Mouse (Mus musculus) spleen, adult 2 months (tissue): Measurements from ENCODE around the gene Nyap1. TPM values are rescaled to one million over a fixed set of nuclear protein-coding genes. Genes with fewer than 3 reads are reported as not detected.

Experiments used
- DNase-seq, 2 experiments: peaks; one replicate each; pipeline versions ENCODE4 v3.0.0 to v3.0.0-alpha.2; 2012 to 2021; ENCODE audit warnings: low spot score in 2 of 2, low read depth in 1 of 2
- H3K27ac ChIP-seq: fragments of 200-500 bp; 2 replicates; pipeline ENCODE4 v1.5.1; 2012; ENCODE audit warnings: low read length, inconsistent platforms; ENCODE audit not compliant: insufficient read depth
- H3K27me3 ChIP-seq: fragments of 200-500 bp; 2 replicates; pipeline ENCODE4 v1.6.1; 2012; ENCODE audit warnings: mild to moderate bottlenecking, moderate library complexity, low read length, inconsistent platforms; ENCODE audit not compliant: control insufficient read depth, insufficient read depth
- H3K36me3 ChIP-seq: fragments of 200-500 bp; 2 replicates; pipeline ENCODE4 v1.6.1; 2012; ENCODE audit warnings: mild to moderate bottlenecking, low read length, inconsistent platforms; ENCODE audit not compliant: control insufficient read depth, insufficient read depth
- H3K4me1 ChIP-seq: fragments of 200-500 bp; 2 replicates; pipeline ENCODE4 v1.6.1; 2011; ENCODE audit warnings: inconsistent platforms; ENCODE audit not compliant: control insufficient read depth, insufficient read depth, insufficient read length
- H3K4me3 ChIP-seq: fragments of 200-500 bp; 2 replicates; pipeline ENCODE4 v1.5.1; 2011; ENCODE audit warnings: mild to moderate bottlenecking, inconsistent platforms; ENCODE audit not compliant: insufficient read depth, insufficient read length; ENCODE audit errors: extremely low read depth
- CTCF ChIP-seq: fragments of 200-500 bp; IDR thresholded peaks from 2 replicates; pipeline ENCODE4 v1.5.1; 2011; ENCODE audit warnings: mild to moderate bottlenecking, inconsistent platforms; ENCODE audit not compliant: insufficient read depth, insufficient read length, insufficient replicate concordance; ENCODE audit errors: extremely low read depth
- POLR2A ChIP-seq: fragments of 200-500 bp; IDR thresholded peaks from 2 replicates; pipeline ENCODE4 v1.6.1; 2011; ENCODE audit warnings: low read depth, low read length, inconsistent platforms
- WGBS: fragments of 180-500 bp; shearing (Covaris S2); methylation state at CpG from one replicate; pipeline ENCODE4 v1.1.7; 2018; 5-methylcytosine and 5-hydroxymethylcytosine counted together
- polyA plus RNA-seq: library from polyadenylated mRNA; depleted of rRNA; stranded (reverse); fragments of >200 nt; gene quantifications from 2 replicates; pipeline ENCODE4 v1.2.3, GENCODE M21; 2012

Gene Nyap1
- polyA plus RNA-seq, 1 experiment, result 1.2 TPM

GRCm38 (mm10) chr5:137742836-137743235 lies 1.4 kb upstream of the Nyap1 start:
- H3K27me3 ChIP-seq, result no peaks in the 10 kb centered on the region; the same call in 1 of the 2 replicates
- no peaks in the 10 kb centered on the region; the same call in 1 of the 2 replicates for H3K36me3 ChIP-seq
- 96% methylated on average over 6 of the region's 6 CpGs for WGBS
- no peak for DNase-seq
- TF ChIP-seq POLR2A (no peak), CTCF (no peak)
- no peak overlapping the region for H3K4me3 ChIP-seq
- no peak overlapping the region for H3K27ac ChIP-seq
- H3K4me1 ChIP-seq, result peaks cover 7% of the 10 kb centered on the region

- Histone ChIP-seq H3K27ac (no peak overlapping the region), H3K4me1 (peaks cover 7% of the 10 kb centered on the region; the same call in 1 of the 2 replicates), H3K27me3 (no peaks in the 10 kb centered on the region; the same call in 1 of the 2 replicates), H3K36me3 (no peaks in the 10 kb centered on the region), H3K4me3 (no peak overlapping the region)
- no peak for TF ChIP-seq CTCF
- no peak for TF ChIP-seq POLR2A
- no peak for DNase-seq
- WGBS, result 56% methylated on average over 10 of the region's 10 CpGs
Measured at GRCm38 (mm10) chr5:137742048-137742447, 641 bp upstream of the Nyap1 start.

DNA sequence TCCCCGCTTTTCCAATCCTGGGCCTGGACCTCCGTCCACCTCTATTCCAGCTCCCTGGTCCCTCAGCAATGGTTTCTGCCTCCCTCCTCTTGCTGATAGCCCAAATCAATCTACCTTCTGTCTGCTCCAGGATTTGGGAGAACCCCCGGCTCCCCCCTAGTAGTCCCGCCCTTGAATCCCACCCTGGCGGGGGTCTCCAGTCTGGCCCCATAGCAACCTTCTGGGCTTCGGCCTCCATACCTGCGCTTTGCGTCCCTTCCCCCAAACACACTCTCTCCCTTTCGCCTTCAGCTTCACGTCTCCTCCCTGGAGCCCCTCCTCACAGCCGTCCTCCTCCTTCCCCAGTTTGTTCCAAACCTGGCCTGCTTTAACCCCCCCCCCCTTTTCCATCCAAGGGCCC lies 901 bp downstream of the Nyap1 start:
- 82% methylated on average over 11 of the region's 11 CpGs for WGBS
- DNase-seq, result no peak
- H3K4me1 ChIP-seq, result peaks cover 7% of the 10 kb centered on the region; the same call in 1 of the 2 replicates
- H3K36me3 ChIP-seq, result no peaks in the 10 kb centered on the region
- no peaks in the 10 kb centered on the region; the same call in 1 of the 2 replicates for H3K27me3 ChIP-seq
- no peak for TF ChIP-seq POLR2A
- no peak for TF ChIP-seq CTCF
- peak overlapping the region; percentile 70; the same call in 1 of the 2 replicates for H3K4me3 ChIP-seq
- H3K27ac ChIP-seq, result no peak overlapping the region

GRCm38 (mm10) chr5:137739471-137739870 lies 1.9 kb downstream of the Nyap1 start:
- Histone ChIP-seq H3K36me3 (no peaks in the 10 kb centered on the region), H3K27ac (no peak overlapping the region), H3K27me3 (no peaks in the 10 kb centered on the region; the same call in 1 of the 2 replicates), H3K4me3 (no peak overlapping the region), H3K4me1 (peaks cover 7% of the 10 kb centered on the region; the same call in 1 of the 2 replicates)
- TF ChIP-seq POLR2A (no peak), CTCF (no peak)
- DNase-seq, result no peak
- WGBS, result 73% methylated on average over 9 of the region's 9 CpGs

GRCm38 (mm10) chr5:137738516-137738915 lies 2.9 kb downstream of the Nyap1 start:
- no peaks in the 10 kb centered on the region for H3K36me3 ChIP-seq
- H3K4me1 ChIP-seq, result peaks cover 7% of the 10 kb centered on the region; the same call in 1 of the 2 replicates
- no peaks in the 10 kb centered on the region; the same call in 1 of the 2 replicates for H3K27me3 ChIP-seq
- no peak for TF ChIP-seq POLR2A
- no peak for TF ChIP-seq CTCF
- DNase-seq, result no peak
- WGBS, result 76% methylated on average over 5 of the region's 5 CpGs
- H3K4me3 ChIP-seq, result no peak overlapping the region
- H3K27ac ChIP-seq, result no peak overlapping the region

DNA sequence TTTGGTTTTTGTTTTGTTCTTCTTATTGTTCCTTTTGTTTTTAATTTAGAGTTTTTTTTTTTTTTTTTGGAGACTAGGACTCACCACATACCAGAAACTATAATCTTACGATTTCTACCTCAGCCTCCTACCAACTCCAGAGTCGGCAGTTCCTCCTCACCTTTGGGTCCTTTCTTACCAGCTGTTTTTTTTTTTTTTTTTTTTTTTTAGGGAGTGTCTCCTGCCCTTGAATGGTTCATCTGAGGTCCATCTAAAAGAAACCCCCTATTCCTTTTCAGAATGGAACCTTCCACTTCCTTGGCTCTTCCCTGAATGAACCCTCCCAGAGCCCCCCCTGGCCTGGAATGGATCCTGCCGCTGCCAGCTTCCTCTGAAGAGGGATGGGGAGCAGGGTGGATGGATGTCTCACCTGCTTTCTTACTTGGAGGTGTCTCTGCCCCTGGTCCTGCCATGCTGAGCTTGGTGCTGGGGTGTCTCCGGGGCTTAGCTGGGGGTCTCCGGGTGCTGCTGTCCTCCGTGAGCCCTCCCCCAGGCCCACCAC lies 3.9 kb downstream of the Nyap1 start:
- H3K27ac ChIP-seq, result no peak overlapping the region
- 89% methylated on average over 6 of the region's 6 CpGs for WGBS
- no peak for DNase-seq
- peaks cover 7% of the 10 kb centered on the region; the same call in 1 of the 2 replicates for H3K4me1 ChIP-seq
- H3K36me3 ChIP-seq, result no peaks in the 10 kb centered on the region
- TF ChIP-seq POLR2A (no peak), CTCF (no peak)
- no peaks in the 10 kb centered on the region; the same call in 1 of the 2 replicates for H3K27me3 ChIP-seq
- no peak overlapping the region for H3K4me3 ChIP-seq

DNA sequence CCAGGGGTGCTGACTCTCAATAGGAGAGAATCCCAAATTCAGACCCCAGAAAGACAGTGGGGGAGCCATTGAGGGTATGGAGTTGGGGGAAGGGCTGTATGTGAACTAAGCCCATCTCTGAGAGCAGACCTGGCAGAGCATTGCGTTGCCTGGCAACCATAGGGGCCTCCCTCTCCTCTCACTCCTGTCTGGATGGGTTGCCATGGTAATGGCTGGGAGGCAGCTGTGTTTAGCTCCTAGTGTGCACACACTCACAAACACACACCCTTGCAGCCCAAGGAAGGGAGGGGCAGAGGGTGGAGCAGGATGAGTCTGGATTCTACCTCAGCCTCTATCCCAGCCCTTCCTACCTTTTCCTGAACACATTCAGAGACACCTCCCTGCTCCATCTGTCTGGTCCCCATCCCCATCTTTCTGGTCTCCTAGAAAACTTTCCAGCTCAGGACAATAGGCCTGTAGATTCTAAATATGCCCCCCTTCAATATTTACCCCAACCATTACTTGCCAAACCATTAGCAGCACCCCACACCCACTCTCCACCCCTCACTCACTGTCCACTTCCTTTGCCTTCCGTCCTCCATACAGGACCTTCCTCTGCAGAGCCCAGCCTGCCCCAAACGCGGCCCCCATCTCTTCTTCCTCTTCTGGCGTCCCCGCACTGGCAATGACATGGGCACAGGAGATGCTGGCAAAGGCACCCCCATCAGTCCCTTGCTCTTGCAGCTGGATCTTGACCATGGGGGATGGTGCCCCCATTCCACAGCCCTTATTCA lies 6.9 kb downstream of the Nyap1 start:
- Histone ChIP-seq H3K36me3 (no peaks in the 10 kb centered on the region), H3K27ac (no peak overlapping the region), H3K27me3 (no peaks in the 10 kb centered on the region), H3K4me1 (no peaks in the 10 kb centered on the region), H3K4me3 (no peak overlapping the region)
- no peak for TF ChIP-seq POLR2A
- no peak for TF ChIP-seq CTCF
- DNase-seq, result no peak
- WGBS, result 51% methylated on average over 6 of the region's 6 CpGs
